Mouse (Mus musculus) lung, embryonic 16.5 days (tissue): ENCODE results near the gene Dlg3. TPM values are rescaled to one million over a fixed set of nuclear protein-coding genes. Genes with fewer than 3 reads are reported as not detected.

Experiments used
- ATAC-seq: fragments of 200-750 bp; cut with Nextera tagmentation; 2 replicates; pipeline ENCODE4 v1.8.0; 2017; ENCODE audit warnings: low read depth, mild to moderate bottlenecking, moderate library complexity
- H3K27ac ChIP-seq: fragments of 300-500 bp; sonication (generic); 2 replicates; pipeline ENCODE4 v1.5.1; 2014; ENCODE audit warnings: mild to moderate bottlenecking, control low read depth, low read length
- H3K27me3 ChIP-seq: fragments of 300-500 bp; sonication (generic); 2 replicates; pipeline ENCODE4 v1.6.1; 2014; ENCODE audit warnings: low read depth, low read length, mixed read lengths; ENCODE audit not compliant: control insufficient read depth, insufficient read depth
- H3K36me3 ChIP-seq: fragments of 300-500 bp; sonication (generic); 2 replicates; pipeline ENCODE4 v1.6.1; 2014; ENCODE audit warnings: low read length; ENCODE audit not compliant: control insufficient read depth, insufficient read depth
- H3K4me1 ChIP-seq: fragments of 300-500 bp; sonication (generic); replicated peaks from 2 replicates; pipeline ENCODE4 v1.6.1; 2014; ENCODE audit warnings: low read length, mixed read lengths; ENCODE audit not compliant: control insufficient read depth, insufficient read depth
- H3K4me2 ChIP-seq: fragments of 300-500 bp; sonication (generic); 2 replicates; pipeline ENCODE4 v1.6.1; 2014; ENCODE audit warnings: low read depth, low read length, control low read depth
- H3K4me3 ChIP-seq: fragments of 300-500 bp; sonication (generic); 2 replicates; pipeline ENCODE4 v1.5.1; 2014; ENCODE audit warnings: mild to moderate bottlenecking, low read length, control low read depth
- H3K9ac ChIP-seq: fragments of 300-500 bp; sonication (generic); 2 replicates; pipeline ENCODE4 v1.6.1; 2014; ENCODE audit warnings: low read length, control low read depth
- H3K9me3 ChIP-seq: fragments of 300-500 bp; sonication (generic); 2 replicates; pipeline ENCODE4 v1.6.1; 2016; ENCODE audit warnings: low read length; ENCODE audit not compliant: control insufficient read depth
- WGBS: fragments of 180-500 bp; shearing (Covaris S2); extraction: QIAGEN DNeasy Blood & Tissue Kit; methylation state at CpG from one replicate; pipeline ENCODE4 v1.1.7; 2014; 5-methylcytosine and 5-hydroxymethylcytosine counted together
- polyA plus RNA-seq: library from polyadenylated mRNA; unstranded; fragments of >200 nt; fragmentation: Nextera tagmentation; extraction: Ambion mirVana; gene quantifications from 2 replicates; pipeline ENCODE4 v1.2.1, GENCODE M21; 2015

Dlg3 gene
- polyA plus RNA-seq, 1 experiment from 2014 or later: 6.7 TPM

DNA sequence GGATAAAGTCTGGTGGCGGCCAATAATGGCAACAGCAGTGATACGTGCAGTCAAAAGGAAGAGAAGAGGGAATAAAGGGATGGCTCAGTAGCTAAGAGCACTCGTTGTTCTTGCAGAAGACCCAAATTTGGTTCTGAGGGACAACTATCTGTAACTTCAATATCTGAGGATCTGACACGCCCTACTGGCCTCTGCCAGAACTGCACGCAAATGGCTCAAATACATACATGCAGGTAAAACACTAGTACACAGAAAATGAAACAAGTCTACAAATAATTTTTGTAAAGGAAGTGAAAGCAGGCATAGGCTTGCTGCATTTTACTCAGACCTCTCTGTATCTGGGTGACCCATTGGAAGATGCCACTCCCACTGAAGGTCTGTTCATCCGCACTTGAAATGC is 1.7 kb upstream of the Dlg3 start:
- Histone ChIP-seq H3K9me3 (no peaks in the 10 kb centered on the region), H3K27ac (no peak overlapping the region), H3K4me2 (no peak overlapping the region), H3K4me1 (no peaks in the 10 kb centered on the region; the same call in 1 of the 2 replicates), H3K4me3 (no peak overlapping the region), H3K9ac (no peak overlapping the region), H3K36me3 (no peaks in the 10 kb centered on the region), H3K27me3 (peaks cover 2% of the 10 kb centered on the region)
- ATAC-seq: no peak
- 77% methylated on average over 6 of the region's 6 CpGs for WGBS

DNA sequence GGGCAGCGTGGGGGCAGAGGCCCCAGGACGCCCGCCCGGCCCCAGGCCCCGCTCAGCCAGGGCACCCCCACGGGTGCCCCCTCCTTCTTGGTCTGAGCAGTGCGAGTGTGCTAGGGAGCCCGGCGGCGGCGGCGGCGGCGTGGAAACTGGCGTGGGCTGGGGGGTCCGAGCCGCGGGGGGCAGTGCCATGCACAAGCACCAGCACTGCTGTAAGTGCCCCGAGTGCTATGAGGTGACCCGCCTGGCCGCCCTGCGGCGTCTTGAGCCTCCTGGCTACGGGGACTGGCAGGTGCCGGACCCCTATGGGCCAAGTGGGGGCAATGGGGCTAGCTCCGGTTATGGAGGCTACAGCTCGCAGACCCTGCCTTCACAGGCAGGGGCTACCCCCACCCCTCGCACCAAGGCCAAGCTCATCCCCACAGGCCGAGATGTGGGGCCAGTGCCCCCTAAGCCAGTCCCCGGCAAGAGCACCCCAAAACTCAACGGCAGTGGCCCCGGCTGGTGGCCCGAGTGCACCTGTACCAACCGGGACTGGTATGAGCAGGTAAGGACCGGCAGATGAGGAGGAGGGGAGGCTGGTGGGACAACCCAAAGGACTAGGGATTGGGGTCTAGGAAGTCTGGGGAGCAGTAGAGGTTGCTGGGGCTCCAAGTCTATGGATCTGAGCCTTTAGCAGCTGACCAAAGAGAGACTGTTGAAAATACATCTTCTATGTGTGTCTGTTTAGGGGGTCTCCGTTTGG is 534 bp downstream of the Dlg3 start:
- no peaks in the 10 kb centered on the region for H3K36me3 ChIP-seq
- H3K9me3 ChIP-seq: no peaks in the 10 kb centered on the region
- H3K9ac ChIP-seq: no peak overlapping the region
- no peak for ATAC-seq
- peak overlapping the region; percentile 46 for H3K4me3 ChIP-seq
- H3K27me3 ChIP-seq: peaks cover 2% of the 10 kb centered on the region
- H3K27ac ChIP-seq: no peak overlapping the region
- H3K4me2 ChIP-seq: peak overlapping the region; percentile 69
- no peaks in the 10 kb centered on the region; the same call in 1 of the 2 replicates for H3K4me1 ChIP-seq
- 27% methylated on average over 22 of the region's 36 CpGs for WGBS

DNA sequence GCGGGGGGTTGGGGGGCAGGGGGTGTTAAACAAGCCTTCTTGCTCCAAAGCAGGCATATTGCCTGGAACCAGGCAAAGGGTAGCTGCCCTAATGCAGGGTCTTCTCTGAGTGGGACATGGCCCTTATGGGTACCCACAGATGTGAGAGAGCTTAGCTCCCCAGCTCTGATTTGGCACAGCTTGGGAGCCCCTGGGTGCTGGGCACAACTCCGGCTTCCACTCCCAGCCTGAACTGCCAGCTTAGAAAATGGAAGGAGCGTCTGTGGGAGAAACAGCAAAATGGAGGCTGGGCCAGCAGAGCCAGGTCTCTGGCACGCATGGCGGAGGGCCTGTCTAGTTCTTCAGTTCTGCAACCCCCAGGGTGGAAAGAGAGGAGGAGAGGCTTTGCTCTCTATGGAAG is 1.8 kb downstream of the Dlg3 start:
- H3K36me3 ChIP-seq: no peaks in the 10 kb centered on the region
- no peak overlapping the region for H3K9ac ChIP-seq
- ATAC-seq: no peak
- no peaks in the 10 kb centered on the region; the same call in 1 of the 2 replicates for H3K4me1 ChIP-seq
- no peak overlapping the region for H3K4me3 ChIP-seq
- no peaks in the 10 kb centered on the region for H3K9me3 ChIP-seq
- H3K27me3 ChIP-seq: peaks cover 2% of the 10 kb centered on the region
- 86% methylated on average over 5 of the region's 5 CpGs for WGBS
- no peak overlapping the region for H3K4me2 ChIP-seq
- H3K27ac ChIP-seq: no peak overlapping the region

DNA sequence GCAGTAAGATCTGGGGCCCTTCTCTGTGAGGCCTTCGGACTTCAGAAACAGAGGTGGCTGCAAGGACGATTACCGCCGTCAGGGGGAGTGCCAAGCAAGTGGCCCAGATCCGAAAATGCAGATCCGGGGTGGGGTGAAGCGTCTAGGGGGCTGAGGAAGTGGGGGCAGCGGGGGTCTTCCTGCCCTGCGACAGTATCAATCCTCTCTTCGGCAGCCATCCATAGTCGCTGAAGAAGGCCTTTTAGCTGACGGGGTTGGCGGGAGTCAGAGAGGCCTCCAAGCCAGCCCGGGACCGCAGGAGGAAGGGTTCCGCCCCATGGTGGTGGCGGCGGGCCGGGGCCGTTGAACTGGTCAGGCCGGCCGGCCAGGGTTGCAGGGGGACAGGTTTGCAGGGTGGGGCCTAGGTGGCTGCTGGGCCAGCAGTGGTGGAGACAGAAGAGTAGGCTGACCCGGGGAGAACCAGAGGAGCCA is 6.9 kb downstream of the Dlg3 start:
- H3K4me1 ChIP-seq: 0 out of 2 replicates have a peak, but pooled peaks cover 3% of the 10 kb centered on the region
- peak; percentile 67 for ATAC-seq

DNA sequence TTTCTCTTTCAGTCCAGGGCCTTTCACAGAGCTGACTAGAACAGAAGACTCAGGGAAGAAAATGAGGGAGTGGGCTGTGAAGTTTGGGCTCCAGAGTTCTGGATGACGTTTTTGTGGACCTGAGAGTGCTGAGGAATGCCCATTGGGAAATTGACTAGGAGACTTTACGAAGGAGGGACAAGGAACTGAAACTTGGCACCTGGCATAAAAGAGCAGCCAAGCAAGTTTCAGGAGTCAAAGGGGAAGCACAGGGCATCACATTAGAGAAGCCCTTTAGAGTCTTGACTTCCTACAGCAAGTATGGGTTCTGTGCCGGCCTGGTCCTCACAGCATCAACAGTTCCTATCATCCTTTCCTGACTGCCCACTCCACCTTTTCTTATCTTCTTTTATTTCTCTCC is 7.9 kb downstream of the Dlg3 start:
- Histone ChIP-seq H3K9me3 (no peaks in the 10 kb centered on the region), H3K4me2 (no peak overlapping the region), H3K4me3 (no peak overlapping the region), H3K9ac (no peak overlapping the region), H3K27me3 (no peaks in the 10 kb centered on the region), H3K36me3 (no peaks in the 10 kb centered on the region), H3K4me1 (0 out of 2 replicates have a peak, but pooled peaks cover 3% of the 10 kb centered on the region), H3K27ac (no peak overlapping the region)
- WGBS: 75% methylated on average over 3 of the region's 3 CpGs
- ATAC-seq: no peak

More for the DNA sequence above, 6.9 kb downstream of the Dlg3 start:
- peak overlapping the region; percentile 60 for H3K4me2 ChIP-seq
- 15% methylated on average over 22 of the region's 23 CpGs for WGBS
- no peaks in the 10 kb centered on the region for H3K27me3 ChIP-seq
- H3K36me3 ChIP-seq: no peaks in the 10 kb centered on the region
- no peaks in the 10 kb centered on the region for H3K9me3 ChIP-seq
- H3K9ac ChIP-seq: peak overlapping the region; percentile 74
- H3K4me3 ChIP-seq: peak overlapping the region; percentile 57
- H3K27ac ChIP-seq: peak overlapping the region; percentile 27; the same call in 1 of the 2 replicates

DNA sequence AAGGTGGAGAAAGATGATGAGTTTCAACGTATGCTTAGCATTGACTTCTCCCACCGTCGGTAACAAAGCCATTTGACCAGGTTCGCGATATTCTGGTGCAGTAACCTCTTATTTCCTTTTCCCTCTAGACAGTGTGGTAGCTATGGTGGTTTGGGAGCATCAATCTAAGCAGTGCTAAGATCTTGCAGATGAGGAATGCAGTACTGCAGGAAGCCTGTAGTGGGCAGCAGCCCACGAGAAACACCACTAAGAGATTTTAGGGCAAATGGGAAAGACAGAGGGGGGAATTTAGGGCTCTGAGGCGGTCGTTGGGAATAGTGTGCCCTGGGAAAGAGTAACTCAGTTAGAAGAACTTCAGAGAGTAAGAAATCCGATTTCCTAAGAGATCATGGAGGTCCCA is 9.0 kb downstream of the Dlg3 start:
- no peak overlapping the region for H3K9ac ChIP-seq
- WGBS: 13% methylated on average over 9 of the region's 9 CpGs
- H3K4me2 ChIP-seq: peak overlapping the region; percentile 61
- H3K36me3 ChIP-seq: no peaks in the 10 kb centered on the region
- H3K4me3 ChIP-seq: peak overlapping the region; percentile 61
- H3K27me3 ChIP-seq: no peaks in the 10 kb centered on the region
- 0 out of 2 replicates have a peak, but pooled peaks cover 3% of the 10 kb centered on the region for H3K4me1 ChIP-seq
- ATAC-seq: peak; percentile 44
- H3K9me3 ChIP-seq: no peaks in the 10 kb centered on the region
- H3K27ac ChIP-seq: peak overlapping the region; percentile 73; the same call in 1 of the 2 replicates

DNA sequence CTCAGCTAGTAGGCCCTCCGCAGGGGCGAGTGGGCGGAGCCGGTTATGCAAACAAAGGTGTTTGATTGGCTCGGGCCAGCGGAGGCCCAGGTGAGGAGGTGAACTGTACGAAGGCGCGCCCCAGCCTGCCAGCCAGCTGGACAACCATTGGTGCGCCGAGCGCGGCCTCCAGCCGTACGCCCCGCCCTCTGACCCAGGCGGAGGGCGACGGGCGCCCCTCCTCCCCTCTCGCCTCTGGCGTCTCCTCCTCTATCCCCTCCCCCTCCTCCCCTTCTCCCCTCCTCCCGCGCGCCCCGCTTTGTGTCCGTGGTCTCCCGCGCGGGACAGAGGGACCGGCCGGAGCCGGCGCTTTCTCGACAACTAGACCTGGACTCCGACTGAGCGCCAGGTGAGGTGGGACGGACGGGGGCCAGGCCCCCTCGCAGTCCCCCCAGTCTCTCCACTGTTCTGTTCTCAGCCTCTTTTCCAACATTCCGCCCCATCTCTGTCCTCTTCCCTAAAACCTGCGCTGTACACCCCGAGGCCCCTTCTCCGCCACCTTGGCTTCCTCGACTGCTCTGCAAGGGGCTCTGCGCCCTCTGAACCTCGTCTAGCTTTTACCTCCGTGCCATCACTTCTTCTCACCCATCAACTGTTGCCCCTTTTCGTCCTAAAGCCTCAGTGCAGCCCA is 9.6 kb downstream of the Dlg3 start:
- Histone ChIP-seq H3K9ac (peak overlapping the region; percentile 73), H3K27me3 (no peaks in the 10 kb centered on the region), H3K4me2 (peak overlapping the region; percentile 61), H3K4me1 (0 out of 2 replicates have a peak, but pooled peaks cover 3% of the 10 kb centered on the region), H3K9me3 (no peaks in the 10 kb centered on the region), H3K4me3 (peak overlapping the region; percentile 61), H3K36me3 (no peaks in the 10 kb centered on the region), H3K27ac (peak overlapping the region; percentile 73)
- peak; percentile 95 for ATAC-seq
- 18% methylated on average over 27 of the region's 49 CpGs for WGBS

DNA sequence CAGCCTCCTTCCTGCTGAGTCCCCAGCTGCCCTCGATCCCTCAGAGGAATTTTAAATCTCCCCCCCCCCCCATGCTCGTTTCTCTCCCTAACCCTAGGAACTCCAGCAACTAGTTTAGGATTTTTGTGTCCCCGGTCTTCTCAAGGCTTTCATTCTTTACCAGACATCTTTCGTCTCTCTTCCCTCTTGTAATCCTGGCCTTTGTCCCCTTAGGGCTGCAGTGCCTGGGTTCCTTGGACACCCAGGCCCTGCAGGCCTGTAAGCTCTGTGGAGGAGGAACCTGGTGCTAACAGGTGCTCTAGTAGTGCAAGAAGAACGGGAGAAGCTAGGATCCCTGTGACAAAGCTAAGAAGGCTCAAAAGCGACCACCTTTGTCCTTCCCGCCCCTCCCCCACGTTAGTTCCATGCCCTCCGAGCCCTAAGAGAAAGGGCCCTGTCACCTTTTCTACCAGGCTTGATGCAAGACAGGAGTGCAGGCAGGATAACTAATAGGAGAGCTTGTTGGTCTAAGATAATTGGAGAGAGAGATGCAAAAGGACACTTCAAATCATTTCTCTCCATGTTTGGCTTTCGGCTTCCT is 10.2 kb downstream of the Dlg3 start:
- ATAC-seq: no peak
- WGBS: 25% methylated on average over 10 of the region's 10 CpGs
- Histone ChIP-seq H3K27ac (peak overlapping the region; percentile 73), H3K36me3 (no peaks in the 10 kb centered on the region), H3K4me2 (peak overlapping the region; percentile 61), H3K9me3 (no peaks in the 10 kb centered on the region), H3K4me3 (peak overlapping the region; percentile 61), H3K4me1 (0 out of 2 replicates have a peak, but pooled peaks cover 3% of the 10 kb centered on the region), H3K27me3 (no peaks in the 10 kb centered on the region), H3K9ac (peak overlapping the region; percentile 73)

DNA sequence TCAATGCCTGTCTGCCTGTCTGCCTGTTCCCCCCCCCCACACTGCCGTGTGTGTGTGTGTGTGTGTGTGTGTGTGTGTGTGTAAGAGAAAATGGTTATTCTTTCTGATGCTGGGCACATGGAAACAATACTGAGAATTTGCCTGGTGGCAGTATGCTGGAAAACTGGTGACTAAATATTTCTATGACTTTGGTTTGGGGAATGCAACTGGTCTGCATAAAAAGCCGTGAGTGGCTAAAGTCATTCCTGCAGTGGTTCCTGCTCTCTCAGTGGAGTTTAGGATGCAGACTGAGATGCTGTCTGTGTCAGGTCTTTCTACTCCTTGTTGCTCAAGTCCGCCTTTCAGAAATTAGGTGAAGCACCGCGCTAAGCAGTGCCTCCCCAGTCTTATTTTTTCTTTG is 10.9 kb downstream of the Dlg3 start:
- Histone ChIP-seq H3K27ac (no peak overlapping the region), H3K27me3 (no peaks in the 10 kb centered on the region), H3K9me3 (no peaks in the 10 kb centered on the region), H3K4me1 (0 out of 2 replicates have a peak, but pooled peaks cover 3% of the 10 kb centered on the region), H3K36me3 (no peaks in the 10 kb centered on the region), H3K4me3 (peak overlapping the region; percentile 61), H3K9ac (peak overlapping the region; percentile 73; the same call in 1 of the 2 replicates), H3K4me2 (peak overlapping the region; percentile 61)
- ATAC-seq: no peak
- 31% methylated on average over 5 of the region's 5 CpGs for WGBS
